Mouse (Mus musculus) left cerebral cortex, adult 8-10 months (tissue): ENCODE data around the gene Ube2f. TPM values are rescaled to one million over a fixed set of nuclear protein-coding genes. Genes with fewer than 3 reads are reported as not detected.

Experiments used
- DNase-seq, 2 experiments: peaks; one replicate each; pipeline ENCODE4 v3.0.0; 2022; ENCODE audit warnings: low spot score in 2 of 2
- total RNA-seq, 4 experiments: library from RNA; stranded (reverse); gene quantifications; 2 replicates each; pipeline ENCODE4 v1.2.4; 2022

Gene Ube2f
- total RNA-seq, 4 experiments from 2014 or later = 48.2 to 54.9 (median 51.6) TPM

DNA sequence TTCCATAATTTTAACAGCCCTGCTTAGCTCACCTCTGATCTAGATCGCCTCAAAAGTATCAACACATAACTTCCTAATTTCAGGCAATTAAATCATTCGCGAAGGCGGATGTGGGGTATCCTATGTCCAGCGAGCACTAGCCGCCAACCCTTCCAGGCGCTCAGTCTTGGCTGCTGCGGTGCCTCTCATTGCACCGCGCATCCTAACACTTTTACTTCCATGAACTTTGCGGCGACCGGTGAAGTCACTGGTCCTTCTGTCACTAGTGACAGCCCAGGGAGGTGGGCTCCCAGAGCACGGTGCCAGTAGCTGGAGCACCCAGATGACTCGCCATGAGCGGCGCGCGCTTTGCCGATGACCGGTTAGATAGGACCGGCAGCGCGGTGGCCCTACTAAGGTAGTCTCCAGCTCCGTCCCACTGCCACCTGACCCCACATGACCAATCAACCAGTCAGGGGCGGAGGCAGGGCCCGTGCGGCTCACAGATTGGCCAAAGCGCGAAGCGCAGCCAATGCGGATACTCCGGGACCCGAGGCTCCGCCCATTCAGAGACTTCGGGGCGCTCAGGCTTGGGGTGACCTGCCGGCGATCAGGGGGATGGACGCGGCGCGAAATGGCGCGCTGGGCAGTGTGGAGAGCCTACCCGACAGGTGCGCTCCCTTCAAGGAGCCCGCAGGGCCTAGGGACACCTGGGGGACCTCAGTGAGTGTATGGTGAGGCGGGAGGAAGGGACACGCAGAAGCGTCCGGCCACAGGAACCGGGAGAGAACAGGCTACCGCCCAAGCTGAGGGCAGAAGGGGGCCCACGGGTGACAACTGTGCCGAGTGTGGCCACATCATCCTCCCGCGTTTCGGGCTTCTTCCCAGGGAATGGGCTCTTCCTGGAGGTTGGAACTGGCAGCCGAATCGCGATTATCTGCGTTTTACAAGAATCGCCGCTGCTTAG lies 48.0 kb downstream of the Ube2f start, which contains the start of gene Scly:
Gene Scly, plus strand, starts transcription at position 540 of the 946 bp plus-strand sequence.
- peak; percentile 86 to 94 for DNase-seq

DNA sequence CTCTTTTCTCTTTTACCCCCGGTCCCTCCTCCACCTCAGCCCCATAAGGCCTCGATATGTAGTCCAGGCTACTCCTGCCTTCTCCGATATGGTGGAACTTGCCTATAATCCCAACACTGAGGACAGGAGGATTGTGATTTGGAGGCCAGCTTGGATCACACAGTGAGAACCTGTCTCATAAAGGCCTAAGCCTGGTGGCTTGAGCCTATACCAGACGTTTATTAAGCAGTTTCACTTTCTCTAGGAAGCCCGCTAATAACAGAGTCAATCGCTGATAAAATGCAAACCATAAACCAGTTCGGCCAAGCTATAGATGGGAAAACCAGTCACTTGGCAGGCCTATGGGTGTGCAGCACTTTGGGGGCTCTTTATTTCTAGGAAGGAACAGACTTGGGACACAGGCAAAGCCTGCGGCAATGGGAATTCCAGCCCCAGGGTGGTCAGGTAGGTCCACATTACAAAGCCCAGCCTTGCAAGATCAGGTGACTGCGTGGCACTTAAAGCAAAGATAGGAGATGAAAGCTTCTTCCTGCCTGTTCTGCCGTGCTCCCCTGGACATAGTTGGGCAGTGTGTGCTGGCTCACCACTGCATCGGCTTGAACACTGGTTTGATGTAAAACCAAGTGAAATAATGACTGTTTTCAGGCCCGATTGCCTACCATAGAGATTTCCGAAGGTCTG lies 49.1 kb downstream of the Ube2f start:
- DNase-seq = no peak

DNA sequence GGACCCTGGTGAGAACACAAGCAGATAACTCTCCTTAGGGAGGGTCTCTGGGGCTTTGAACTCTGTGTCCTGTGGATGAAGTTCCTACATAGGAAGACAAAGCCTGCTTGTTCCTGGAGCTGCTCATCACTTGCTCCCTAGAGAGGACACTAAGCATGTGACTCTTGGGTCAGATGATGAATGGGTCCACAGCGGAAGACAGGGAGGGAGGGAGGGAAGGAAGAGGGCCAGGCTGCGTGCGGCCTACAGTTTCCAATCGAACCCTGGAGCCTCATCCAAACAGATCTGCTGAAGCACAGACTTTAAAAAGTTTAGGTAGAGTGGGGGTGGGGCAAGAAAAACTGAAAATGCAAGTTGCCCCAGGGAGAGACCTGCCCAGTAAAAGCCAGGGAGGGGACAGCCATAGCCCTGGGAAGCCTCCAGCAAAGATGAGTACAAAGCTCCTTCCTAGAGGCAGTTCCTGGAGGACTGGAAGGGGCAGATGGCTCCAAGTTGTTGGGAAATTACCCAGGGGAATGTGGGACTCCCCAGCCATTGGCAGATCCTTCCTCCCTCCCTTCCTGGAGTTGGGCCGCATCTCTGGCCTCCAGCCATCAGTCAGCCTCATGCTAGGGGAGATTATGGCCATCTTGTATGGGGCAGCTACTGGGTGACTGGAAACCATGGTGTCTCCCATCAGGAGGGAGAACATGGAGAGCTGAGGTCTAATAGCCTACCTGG lies 49.8 kb downstream of the Ube2f start:
- no peak for DNase-seq

DNA sequence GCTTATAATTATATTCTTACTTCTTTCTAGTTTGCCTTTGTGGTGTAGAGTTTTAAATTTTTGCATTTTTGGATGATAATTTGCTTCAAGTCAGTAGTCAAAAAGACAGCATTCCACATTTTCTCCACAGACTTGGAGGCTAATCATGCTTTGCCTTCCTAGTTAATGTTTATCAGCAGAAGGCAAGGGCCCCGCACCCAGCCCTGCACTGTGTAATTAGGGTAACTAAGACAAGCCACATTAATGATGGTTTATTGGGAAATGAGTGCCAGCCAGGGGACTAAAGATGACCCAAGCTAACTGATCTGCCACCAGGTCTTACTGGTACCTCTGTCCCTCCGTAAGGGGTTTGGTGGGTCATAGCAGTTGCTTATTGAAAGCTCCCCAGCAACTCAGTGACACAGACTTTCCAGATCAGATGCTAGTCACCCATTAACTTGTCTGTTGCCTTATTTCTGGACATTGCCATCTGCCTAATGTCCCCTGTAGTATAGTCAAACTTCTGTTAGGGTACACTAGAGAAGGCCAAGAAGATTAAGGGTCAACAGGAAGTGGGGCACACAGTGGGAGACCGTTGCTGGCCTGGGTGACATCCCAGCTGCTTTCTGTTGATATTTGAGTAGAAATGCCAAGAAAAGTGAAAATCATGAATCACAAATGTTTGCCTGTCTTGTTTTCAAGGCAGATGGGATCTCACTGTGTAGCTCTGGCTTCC lies 51.3 kb downstream of the Ube2f start:
- DNase-seq = no peak

DNA sequence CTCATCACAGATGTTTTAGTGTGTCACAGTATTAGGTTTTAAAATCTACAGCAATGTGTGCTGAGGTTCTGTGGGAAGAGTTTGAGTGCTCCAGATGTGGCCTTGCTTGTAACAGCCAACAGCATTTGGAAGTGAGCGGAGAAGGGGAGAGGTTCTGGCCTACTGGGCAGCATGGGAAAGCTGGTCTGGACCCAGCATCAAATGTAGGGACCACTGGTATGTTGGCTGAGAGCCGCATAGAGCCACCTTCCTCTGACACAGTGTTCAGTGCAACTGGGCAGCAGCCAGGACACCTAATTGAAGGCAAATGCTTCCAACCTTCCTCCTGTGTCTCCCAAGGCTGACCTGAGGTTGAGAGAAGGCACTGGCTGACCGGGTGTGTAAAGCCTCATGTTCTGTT lies 51.9 kb downstream of the Ube2f start:
- DNase-seq = no peak

DNA sequence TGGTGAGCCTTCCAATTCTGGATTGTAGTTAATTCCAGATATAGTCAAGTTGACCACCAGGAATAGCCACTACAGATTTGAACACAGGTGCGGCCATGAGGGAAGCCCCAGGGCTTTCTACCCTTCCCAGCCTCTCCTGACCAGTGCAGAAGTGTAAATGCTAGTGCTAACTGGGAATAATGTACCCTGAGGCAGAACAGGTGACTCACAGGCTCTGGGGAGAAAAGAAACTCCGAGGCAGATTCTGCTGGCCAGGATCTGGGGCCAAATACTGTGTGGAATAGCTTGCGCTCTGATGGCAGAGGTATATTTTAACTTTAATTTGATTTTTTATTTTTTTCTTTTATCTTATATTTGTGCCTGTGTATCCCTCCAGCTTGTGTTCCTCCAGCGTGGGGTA lies 54.5 kb downstream of the Ube2f start:
- no peak for DNase-seq

DNA sequence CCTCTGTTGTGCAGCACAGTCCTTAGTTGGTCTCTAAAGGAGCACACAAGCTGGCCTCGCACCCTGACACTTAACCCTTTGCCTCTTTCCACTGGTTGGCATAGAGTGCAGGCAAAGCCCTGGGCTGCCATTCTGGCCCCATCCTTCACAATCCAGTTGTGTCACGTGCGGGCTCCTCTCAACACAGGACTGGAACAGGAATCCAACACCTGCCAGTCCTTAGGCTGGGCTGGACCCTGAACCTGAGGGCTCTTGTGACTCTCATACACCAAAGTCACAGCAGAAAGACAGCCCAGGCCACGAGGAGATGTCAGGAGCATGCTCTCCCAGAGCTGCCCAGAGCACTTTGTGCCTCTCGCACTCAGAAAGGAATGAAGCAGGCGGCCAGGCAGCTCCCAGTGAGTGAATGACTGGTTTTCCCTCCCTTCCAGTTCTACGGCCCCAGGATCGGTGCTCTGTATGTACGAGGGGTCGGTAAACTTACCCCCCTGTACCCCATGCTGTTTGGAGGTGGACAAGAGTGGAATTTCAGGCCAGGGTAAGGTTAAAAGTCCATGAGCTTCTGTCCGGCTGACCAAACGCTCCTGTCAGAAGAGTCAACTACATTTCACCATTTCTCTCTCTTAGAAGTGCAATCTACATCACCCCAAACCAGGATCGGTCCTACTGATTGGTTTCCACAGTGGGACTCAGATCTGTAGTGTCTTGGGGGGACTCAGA lies 59.4 kb downstream of the Ube2f start:
- no peak for DNase-seq

DNA sequence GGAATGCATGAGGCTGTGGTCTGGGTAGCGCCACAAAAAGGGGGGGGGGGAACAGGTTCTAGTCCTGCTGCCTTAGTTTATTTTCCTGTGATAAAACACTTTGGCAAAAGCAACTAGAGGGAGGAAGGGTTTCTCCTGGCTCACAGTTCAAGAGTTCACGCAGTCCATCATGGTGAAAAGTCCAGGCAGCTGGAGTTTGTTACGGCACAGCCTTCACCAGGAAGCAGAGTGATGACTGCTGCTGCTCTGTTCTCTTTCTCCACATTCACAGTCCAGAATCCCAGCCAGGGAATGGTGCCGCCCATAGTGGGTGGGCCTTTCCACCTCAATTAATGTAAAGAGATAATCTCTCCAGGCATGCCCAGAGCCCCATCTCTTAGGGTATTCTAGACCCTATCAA lies 62.2 kb downstream of the Ube2f start:
- no peak for DNase-seq

DNA sequence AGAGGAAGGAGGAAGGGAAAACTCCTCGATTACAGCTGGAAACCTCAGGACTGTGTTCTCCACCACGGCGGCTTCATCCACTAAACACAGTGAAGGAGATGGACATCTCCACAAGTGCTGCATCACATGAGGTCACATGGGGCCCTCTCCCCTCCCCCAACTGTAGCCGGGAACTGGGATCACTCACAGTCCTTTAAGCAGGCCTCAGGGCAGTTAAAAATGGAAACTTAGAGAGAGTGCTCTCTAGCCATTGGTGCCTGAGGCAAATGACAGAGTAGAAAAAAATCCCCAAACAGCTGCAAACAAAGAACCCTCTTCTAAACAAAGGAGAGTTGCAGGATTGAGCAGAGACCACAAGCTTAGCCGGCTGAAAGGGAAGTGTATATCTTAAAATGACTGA lies 63.1 kb downstream of the Ube2f start:
- no peak for DNase-seq

DNA sequence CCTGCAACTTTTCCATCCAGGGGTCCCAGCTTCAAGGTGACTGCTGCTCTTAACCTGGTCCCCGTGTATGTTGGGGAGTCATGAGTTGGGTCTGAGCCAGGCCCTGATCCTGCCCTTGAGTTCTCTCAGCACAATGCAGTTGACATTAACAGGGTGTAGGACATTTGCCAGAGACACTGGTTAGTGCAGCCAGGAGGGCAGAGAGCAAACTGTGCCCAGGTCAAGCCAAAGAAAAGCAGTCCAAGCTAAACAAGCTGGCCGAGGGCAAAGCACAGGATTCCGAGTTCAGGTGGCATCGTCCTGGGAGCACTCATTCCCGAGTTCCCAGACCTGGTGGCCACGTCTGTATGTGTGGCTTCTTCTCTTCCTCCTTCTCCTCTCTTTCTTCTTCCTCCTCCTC lies 67.6 kb downstream of the Ube2f start:
- DNase-seq = no peak

DNA sequence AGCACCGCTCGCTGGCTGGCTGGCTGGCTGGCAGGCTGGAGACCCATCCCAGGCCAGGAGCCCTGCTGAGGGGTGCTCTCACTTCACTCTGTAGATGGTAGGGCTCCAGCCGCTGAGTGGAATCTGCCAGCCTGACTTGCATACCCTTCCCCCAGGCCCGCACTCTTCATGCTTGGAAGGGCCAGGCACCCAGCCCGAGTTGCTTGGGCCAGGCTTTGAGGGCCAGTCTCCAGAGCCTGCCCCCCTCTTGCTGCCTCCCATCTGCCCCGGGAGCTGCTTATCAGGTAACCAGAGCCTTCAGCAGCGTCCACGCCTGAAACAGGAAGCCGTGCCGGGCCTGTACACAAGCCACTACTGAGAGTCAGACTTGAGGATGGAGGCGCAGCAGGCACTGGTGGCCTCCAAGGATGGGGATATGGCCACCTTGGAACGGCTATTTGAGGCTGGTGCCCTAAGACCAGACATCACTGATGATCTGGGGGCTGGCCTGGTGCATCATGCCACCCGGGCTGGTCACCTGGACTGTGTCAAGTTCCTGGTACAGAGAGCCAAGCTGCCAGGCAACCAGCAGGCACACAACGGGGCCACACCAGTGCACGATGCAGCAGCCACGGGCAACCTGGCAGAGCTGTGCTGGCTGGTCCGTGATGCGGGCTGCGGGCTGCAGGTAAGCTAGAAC lies 71.8 kb downstream of the Ube2f start, which contains the start of gene Espnl:
Gene Espnl, plus strand, starts transcription at position 316 of the 679 bp plus-strand sequence.
- no peak for DNase-seq

DNA sequence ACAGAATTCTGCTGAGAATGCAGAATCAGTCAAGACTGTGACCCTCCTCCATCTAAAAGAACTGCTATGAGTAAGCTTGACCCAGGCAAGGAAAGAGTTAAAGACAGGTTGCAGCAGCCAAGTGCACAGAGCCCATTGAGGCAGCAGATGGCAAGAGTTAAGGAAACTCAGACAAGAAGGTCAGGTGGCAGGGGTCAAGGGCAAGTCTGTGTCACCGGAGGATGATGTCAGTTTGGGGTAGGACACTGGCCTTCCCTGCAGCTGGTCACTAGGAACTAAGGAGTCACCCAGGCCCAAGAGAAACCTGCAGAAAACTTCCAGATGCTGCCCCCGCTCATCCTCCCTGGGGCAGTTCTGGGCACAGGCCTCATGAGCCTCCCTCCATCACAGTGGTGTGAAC lies 74.5 kb downstream of the Ube2f start:
- no peak for DNase-seq

DNA sequence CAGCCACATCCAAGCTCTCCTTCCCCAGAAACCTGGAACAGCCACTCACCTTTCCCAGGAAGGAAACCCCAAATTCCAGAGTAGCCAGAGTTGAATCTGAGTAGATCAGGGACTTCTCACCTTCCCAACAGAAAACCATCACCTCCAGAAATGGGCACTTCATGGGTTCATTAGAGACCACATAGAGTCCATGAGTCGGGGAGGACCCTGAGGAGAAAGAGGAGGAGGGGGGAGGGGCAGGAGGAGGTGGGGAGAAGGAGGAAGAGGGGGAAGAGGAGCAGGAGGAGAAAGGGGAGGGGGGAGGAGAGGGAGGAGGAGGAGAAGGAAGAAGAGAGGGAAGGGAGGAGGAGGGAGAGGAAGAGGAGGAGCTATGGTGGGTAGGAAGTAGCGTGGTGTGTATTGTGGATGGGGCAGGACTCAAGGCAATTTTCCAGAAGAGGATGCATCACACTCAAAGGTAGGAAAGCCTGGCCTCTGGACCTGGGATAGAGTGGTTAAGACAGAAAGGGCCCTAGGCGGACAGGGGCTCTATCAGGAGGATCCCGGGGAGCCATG lies 75.5 kb downstream of the Ube2f start:
- no peak for DNase-seq

DNA sequence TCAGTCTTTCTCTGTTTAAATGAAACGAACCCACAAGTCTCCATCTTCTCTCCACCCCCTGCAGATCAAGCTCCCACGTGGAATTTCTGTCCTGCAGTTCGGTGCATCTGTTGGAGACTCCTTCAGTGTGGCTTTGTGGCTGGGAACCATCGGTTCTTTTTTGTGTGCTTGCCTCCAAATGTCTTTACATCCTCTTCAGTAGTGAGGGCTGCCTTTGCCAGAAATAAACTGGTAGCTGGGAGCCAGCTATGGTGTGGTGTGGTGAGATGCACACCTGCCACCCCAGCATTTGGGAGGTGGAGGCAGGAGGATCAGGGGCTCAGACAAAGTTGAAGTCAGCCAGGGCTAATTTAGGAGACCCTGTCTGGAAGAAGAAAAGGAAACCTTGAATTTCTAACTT lies 82.0 kb downstream of the Ube2f start:
- DNase-seq = peak in 1 of 2 experiments; percentile 59

DNA sequence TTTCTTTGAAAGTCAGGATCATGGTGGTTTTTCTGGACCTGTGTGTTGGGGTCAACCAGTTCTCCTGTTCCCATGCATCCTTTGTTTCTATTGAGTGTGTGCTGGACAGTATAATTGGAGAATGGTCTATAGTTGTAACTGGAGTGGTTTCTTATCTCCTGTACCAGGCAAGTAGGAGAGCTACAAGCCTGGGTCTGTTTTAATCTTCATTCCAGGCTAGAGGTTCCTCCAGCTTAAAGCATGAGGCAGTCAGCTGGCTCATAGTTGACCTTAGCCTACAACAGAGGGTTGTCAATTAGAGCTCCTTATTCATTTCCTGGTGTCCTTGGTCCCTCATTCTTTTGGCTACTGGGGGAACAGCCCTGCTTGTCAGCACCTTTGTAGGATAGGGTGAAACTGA lies 83.5 kb downstream of the Ube2f start:
- DNase-seq = no peak

DNA sequence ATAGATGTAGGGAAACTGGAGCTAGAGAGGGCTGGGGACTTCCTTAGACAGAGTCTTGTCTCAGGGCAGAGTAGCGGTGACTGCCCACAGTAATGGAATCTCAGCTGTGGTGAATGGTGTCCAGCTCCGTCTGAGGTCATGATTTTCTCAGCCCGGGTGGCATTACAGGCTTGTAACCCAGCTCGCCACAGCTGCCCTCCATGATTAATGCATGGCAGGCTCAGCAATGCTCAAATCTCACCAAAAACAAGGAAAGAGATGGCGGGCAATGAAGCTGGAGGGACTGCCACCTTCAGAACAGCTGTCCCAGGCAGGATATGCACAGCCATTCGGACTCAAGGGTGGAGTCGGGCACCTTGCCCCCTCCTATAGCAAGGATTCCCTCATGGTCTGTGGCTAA lies 87.3 kb downstream of the Ube2f start:
- DNase-seq = no peak
